Mouse (Mus musculus) megakaryocyte, embryonic 14.5 days (primary cell): ENCODE data around the gene Trip6. TPM values are rescaled to one million over a fixed set of nuclear protein-coding genes. Genes with fewer than 3 reads are reported as not detected.
A peak's percentile ranks its signal among the peaks of the same experiment; 100 is the strongest.

Experiments used
- H3K27me3 ChIP-seq: replicated peaks from 2 replicates; pipeline ENCODE3; 2012; ENCODE audit warnings: inconsistent platforms
- H3K36me3 ChIP-seq: replicated peaks from 2 replicates; pipeline ENCODE3; 2012; ENCODE audit warnings: low read length, inconsistent platforms, mixed read lengths
- H3K4me1 ChIP-seq: 2 replicates; pipeline ENCODE4 v1.6.1; 2012; ENCODE audit warnings: inconsistent platforms
- H3K4me3 ChIP-seq: replicated peaks from 2 replicates; pipeline ENCODE3; 2012; ENCODE audit warnings: moderate library complexity, mild to moderate bottlenecking, inconsistent platforms
- H3K9me3 ChIP-seq: 2 replicates; pipeline ENCODE4 v1.6.1; 2012; ENCODE audit warnings: inconsistent platforms
- FLI1 ChIP-seq: IDR thresholded peaks from 2 replicates; pipeline ENCODE4 v1.6.1; 2012; ENCODE audit warnings: low read length, inconsistent platforms, mixed read lengths
- GATA1 ChIP-seq: IDR thresholded peaks from 3 replicates; pipeline ENCODE4 v1.6.1; 2012; ENCODE audit warnings: mixed read lengths, low read length, inconsistent platforms, borderline replicate concordance
- polyA plus RNA-seq: library from polyadenylated mRNA; stranded (reverse); fragments of >175 nt; gene quantifications from 2 replicates; pipeline ENCODE4 v1.2.3, GENCODE M21; 2012; ENCODE audit warnings: low replicate concordance; ENCODE audit not compliant: insufficient read depth

Gene Trip6
- polyA plus RNA-seq, 1 experiment: 35.0 TPM

- Histone ChIP-seq H3K9me3 (peaks cover 20% of the 10 kb centered on the region), H3K27me3 (peaks cover 7% of the 10 kb centered on the region), H3K4me3 (no peak overlapping the region), H3K36me3 (no peaks in the 10 kb centered on the region), H3K4me1 (peaks cover 12% of the 10 kb centered on the region)
- TF ChIP-seq FLI1 (no peak), GATA1 (no peak)
Observed at GRCm38 (mm10) chr5:137277360-137278342, 36.6 kb downstream of the Trip6 start.

- no peak overlapping the region for H3K4me3 ChIP-seq
- H3K36me3 ChIP-seq: peaks cover 7% of the 10 kb centered on the region
- no peak for TF ChIP-seq FLI1
- no peak for TF ChIP-seq GATA1
Observed at GRCm38 (mm10) chr5:137268131-137268910, 45.9 kb downstream of the Trip6 start.

GRCm38 (mm10) chr5:137264787-137265186 is 49.4 kb downstream of the Trip6 start:
- peaks cover 7% of the 10 kb centered on the region for H3K36me3 ChIP-seq
- H3K27me3 ChIP-seq: peaks cover 31% of the 10 kb centered on the region
- no peaks in the 10 kb centered on the region; the same call in 1 of the 2 replicates for H3K9me3 ChIP-seq
- peaks cover 33% of the 10 kb centered on the region for H3K4me1 ChIP-seq
- no peak for TF ChIP-seq GATA1
- TF ChIP-seq FLI1: no peak
- peak overlapping the region; percentile 42 for H3K4me3 ChIP-seq

More at GRCm38 (mm10) chr5:137268131-137268910, 45.9 kb downstream of the Trip6 start:
- Histone ChIP-seq H3K4me1 (peaks cover 29% of the 10 kb centered on the region), H3K27me3 (peaks cover 28% of the 10 kb centered on the region), H3K9me3 (peaks cover 15% of the 10 kb centered on the region)

- H3K4me1 ChIP-seq: peaks cover 33% of the 10 kb centered on the region
- H3K4me3 ChIP-seq: peak overlapping the region; percentile 42
- peaks cover 31% of the 10 kb centered on the region for H3K27me3 ChIP-seq
- TF ChIP-seq FLI1: no peak
- TF ChIP-seq GATA1: no peak
- no peaks in the 10 kb centered on the region for H3K9me3 ChIP-seq
- H3K36me3 ChIP-seq: peaks cover 7% of the 10 kb centered on the region
Observed at GRCm38 (mm10) chr5:137263897-137264720, 50.1 kb downstream of the Trip6 start.

Other genes starting within 250 kb of the Trip6 start
- gene Serpine1, start 242.1 kb downstream of the Trip6 start, polyA plus RNA-seq: 0.17 TPM in 1 of 2 replicates, not detected in the other
- 2.1 and 3.8 TPM in 2 replicates for gene Trim56, start 198.2 kb downstream of the Trip6 start, polyA plus RNA-seq
- not detected in 2 replicates for gene Muc3, start 165.1 kb downstream of the Trip6 start, polyA plus RNA-seq
- gene Muc3a, start 102.0 kb downstream of the Trip6 start, polyA plus RNA-seq: 0.11 TPM in 1 of 2 replicates, not detected in the other
- gene Ache, start 26.9 kb downstream of the Trip6 start, polyA plus RNA-seq: 206 and 642 TPM in 2 replicates
- 278 and 294 TPM in 2 replicates for gene Ufsp1, start 19.8 kb downstream of the Trip6 start, polyA plus RNA-seq
- gene Srrt, start 6.7 kb downstream of the Trip6 start, polyA plus RNA-seq: 163 and 271 TPM in 2 replicates
- gene Slc12a9, start 19.2 kb upstream of the Trip6 start, polyA plus RNA-seq: 2.5 and 6.4 TPM in 2 replicates
- not detected in 2 replicates for gene Ephb4, start 35.7 kb upstream of the Trip6 start, polyA plus RNA-seq
- gene Zan, start 162.7 kb upstream of the Trip6 start, polyA plus RNA-seq: not detected in 2 replicates
- 30.7 and 70.0 TPM in 2 replicates for gene Pop7, start 188.1 kb upstream of the Trip6 start, polyA plus RNA-seq
- 13.2 and 15.3 TPM in 2 replicates for gene Gigyf1, start 204.1 kb upstream of the Trip6 start, polyA plus RNA-seq
- not detected in 2 replicates for gene Epo, start 218.8 kb upstream of the Trip6 start, polyA plus RNA-seq
- 332 and 439 TPM in 2 replicates for gene Gnb2, start 219.1 kb upstream of the Trip6 start, polyA plus RNA-seq
- gene Actl6b, start 239.1 kb upstream of the Trip6 start, polyA plus RNA-seq: not detected in 2 replicates